Mouse (Mus musculus) ES-E14 (cell line): ENCODE results near the gene Otoa. TPM values are rescaled to one million over a fixed set of nuclear protein-coding genes. Genes with fewer than 3 reads are reported as not detected.
A peak's percentile ranks its signal among the peaks of the same experiment; 100 is the strongest.

ENCODE experiments used
- DNase-seq: peaks from one replicate; pipeline ENCODE4 v3.0.0-alpha.2; 2013; ENCODE audit warnings: low read depth, low spot score
- H3K27ac ChIP-seq: 2 replicates; pipeline ENCODE4 v1.5.1; 2012; ENCODE audit warnings: low read depth, mild to moderate bottlenecking, low read length, moderate library complexity, mixed read lengths; ENCODE audit not compliant: poor library complexity, insufficient read depth, severe bottlenecking
- H3K36me3 ChIP-seq: 2 replicates; pipeline ENCODE4 v1.6.1; 2012; ENCODE audit warnings: mild to moderate bottlenecking, low read length, moderate library complexity, mixed read lengths; ENCODE audit not compliant: control insufficient read depth, poor library complexity, insufficient read depth, severe bottlenecking
- H3K4me1 ChIP-seq, 2 experiments: fragments of 150-350 bp in 1 of 2; sonication (generic) in 1 of 2; 2 replicates each; pipeline ENCODE4 v1.6.1; 2012; ENCODE audit warnings: low read length in 2 of 2, mild to moderate bottlenecking in 1 of 2, mixed read lengths in 1 of 2; ENCODE audit not compliant: control insufficient read depth in 2 of 2, insufficient read depth in 2 of 2, poor library complexity in 1 of 2
- H3K4me3 ChIP-seq, 2 experiments: fragments of 150-350 bp in 1 of 2; sonication (generic) in 1 of 2; 2 replicates each; pipeline ENCODE4 v1.5.1; 2012; ENCODE audit warnings: low read length in 2 of 2, low read depth in 1 of 2, mild to moderate bottlenecking in 1 of 2, mixed read lengths in 1 of 2; ENCODE audit not compliant: insufficient read depth in 1 of 2, poor library complexity in 1 of 2, severe bottlenecking in 1 of 2
- H3K9ac ChIP-seq: 2 replicates; pipeline ENCODE4 v1.6.1; 2012; ENCODE audit warnings: low read depth, mild to moderate bottlenecking, low read length, mixed read lengths; ENCODE audit not compliant: poor library complexity, insufficient read depth, severe bottlenecking
- H3K9me3 ChIP-seq: fragments of 150-350 bp; sonication (generic); 2 replicates; pipeline ENCODE4 v1.6.1; 2012; ENCODE audit warnings: low read depth, mild to moderate bottlenecking, low read length; ENCODE audit not compliant: control insufficient read depth, insufficient read depth
- CHD2 ChIP-seq: IDR thresholded peaks from 2 replicates; pipeline ENCODE4 v1.6.1; 2014; ENCODE audit warnings: mild to moderate bottlenecking, low read depth, low read length, inconsistent platforms
- HCFC1 ChIP-seq: IDR thresholded peaks from 2 replicates; pipeline ENCODE4 v1.6.1; 2012; ENCODE audit warnings: low read length, inconsistent platforms, borderline replicate concordance; ENCODE audit not compliant: insufficient read depth
- MAFK ChIP-seq: IDR thresholded peaks from 2 replicates; pipeline ENCODE4 v1.6.1; 2014; ENCODE audit warnings: mild to moderate bottlenecking, low read depth, low read length, inconsistent platforms; ENCODE audit not compliant: insufficient read depth
- ZC3H11A ChIP-seq: IDR thresholded peaks from 2 replicates; pipeline ENCODE4 v1.6.1; 2012; ENCODE audit warnings: low read depth, mild to moderate bottlenecking, inconsistent platforms, low read length, borderline replicate concordance
- ZNF384 ChIP-seq: IDR thresholded peaks from 2 replicates; pipeline ENCODE4 v1.6.1; 2012; ENCODE audit warnings: low read depth, low read length, inconsistent platforms
- in situ Hi-C, 2 experiments: fragments of 600-800 bp; cut with MboI; formaldehyde crosslinking; loops; one replicate each; pipeline ENCODE4 v1.15.1; 2025; ENCODE audit warnings: low sequenced_read_pairs in 2 of 2, inconsistent platforms in 1 of 2; ENCODE audit not compliant: unreplicated experiment in 2 of 2
- total RNA-seq: library from RNA; depleted of rRNA; stranded (reverse); fragments of 300-350 nt; gene quantifications from 2 replicates; pipeline ENCODE4 v1.2.3, GENCODE M21; 2012

The Otoa gene
- total RNA-seq, 1 experiment = 0.22 TPM

DNA sequence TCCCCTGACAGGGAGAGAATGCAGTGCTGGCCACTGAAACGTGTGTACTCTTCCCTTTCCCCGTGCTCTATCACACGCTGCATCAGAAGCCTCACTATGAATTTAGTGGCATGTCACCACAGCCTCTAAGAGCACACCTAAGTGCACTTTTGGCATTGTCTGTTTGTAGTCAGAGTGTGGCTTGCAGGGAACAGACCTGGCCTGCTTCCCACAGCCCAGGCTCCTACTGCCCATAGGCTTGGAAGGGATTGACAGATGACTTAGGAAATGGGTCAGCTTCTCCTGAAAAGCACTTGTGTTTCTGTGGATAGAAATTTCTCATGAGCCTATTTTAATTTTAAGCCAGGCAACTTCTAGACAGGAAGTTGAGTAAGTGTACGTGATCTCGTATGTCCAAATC, 6.0 kb upstream of the Otoa start:
- H3K9me3 ChIP-seq = no peaks in the 10 kb centered on the region

DNA sequence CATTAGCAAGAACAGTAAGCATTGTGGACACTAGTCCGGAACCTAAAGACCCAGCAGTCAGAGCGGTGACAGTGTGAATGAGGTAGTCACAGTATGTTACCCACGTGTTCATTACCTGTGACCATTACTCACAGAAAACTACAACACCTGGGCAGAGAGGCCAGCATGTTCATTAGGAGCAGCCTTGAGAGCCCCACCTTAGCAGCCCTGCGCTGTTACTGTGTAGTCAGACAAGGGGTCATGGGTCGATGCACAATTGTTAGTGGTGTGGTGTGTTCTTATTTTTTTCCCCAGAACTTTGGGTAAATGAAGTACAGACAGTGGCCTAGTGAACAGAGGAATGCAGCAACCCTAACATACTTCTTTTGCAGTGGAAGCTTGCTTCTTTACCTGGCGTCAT, 4.1 kb upstream of the Otoa start:
- DNase-seq = no peak
- no peak overlapping the region for H3K9ac ChIP-seq
- in situ Hi-C loops = no loop called here
- TF ChIP-seq MAFK = no peak
- no peak for TF ChIP-seq CHD2
- TF ChIP-seq ZC3H11A = no peak
- TF ChIP-seq ZNF384 = no peak
- no peak for TF ChIP-seq HCFC1
- no peak overlapping the region for H3K27ac ChIP-seq
- H3K9me3 ChIP-seq = no peaks in the 10 kb centered on the region
- H3K36me3 ChIP-seq = no peaks in the 10 kb centered on the region
- H3K4me3 ChIP-seq = no peak overlapping the region
- no peaks in the 10 kb centered on the region for H3K4me1 ChIP-seq

More for the DNA sequence above, 6.0 kb upstream of the Otoa start:
- Histone ChIP-seq H3K9ac (no peak overlapping the region), H3K4me3 (no peak overlapping the region), H3K36me3 (peaks cover 4% of the 10 kb centered on the region; the same call in 1 of the 2 replicates), H3K27ac (no peak overlapping the region; the same call in 1 of the 2 replicates), H3K4me1 (no peaks in the 10 kb centered on the region)
- no peak for DNase-seq
- TF ChIP-seq ZNF384 (no peak), HCFC1 (no peak), ZC3H11A (no peak), CHD2 (no peak)
- in situ Hi-C loops = no loop called here

- Histone ChIP-seq H3K4me1 (no peaks in the 10 kb centered on the region), H3K9me3 (no peaks in the 10 kb centered on the region), H3K9ac (no peak overlapping the region), H3K36me3 (no peaks in the 10 kb centered on the region), H3K4me3 (no peak overlapping the region), H3K27ac (no peak overlapping the region)
- peak; percentile 42 for DNase-seq
- in situ Hi-C loops = no loop called here
- no peak for TF ChIP-seq ZNF384
- no peak for TF ChIP-seq ZC3H11A
- TF ChIP-seq CHD2 = no peak
- no peak for TF ChIP-seq HCFC1
- no peak for TF ChIP-seq MAFK
Measured at GRCm38 (mm10) chr7:121077829-121078228, 3.6 kb upstream of the Otoa start.

DNA sequence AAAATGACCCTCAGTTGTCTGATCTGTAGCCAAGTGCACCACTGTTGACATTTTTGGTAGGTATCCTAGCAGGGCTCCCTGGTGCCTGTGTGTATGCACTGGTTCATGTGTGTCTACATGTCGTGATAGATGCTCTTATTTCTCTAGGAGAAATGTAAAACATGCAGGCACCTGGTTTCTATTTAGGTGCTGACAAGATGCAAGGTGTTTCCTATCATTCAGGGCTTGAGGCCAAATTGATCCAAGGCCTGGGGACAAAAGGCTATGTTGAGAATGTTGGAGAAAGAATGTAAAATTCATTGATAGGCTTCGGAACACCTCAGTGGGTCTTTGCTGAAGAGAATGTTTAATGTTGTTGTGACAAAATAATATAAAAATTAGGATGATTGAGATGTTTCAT, 366 bp downstream of the Otoa start:
- Histone ChIP-seq H3K4me3 (no peak overlapping the region), H3K36me3 (no peaks in the 10 kb centered on the region), H3K9ac (no peak overlapping the region), H3K9me3 (no peaks in the 10 kb centered on the region), H3K27ac (no peak overlapping the region), H3K4me1 (no peaks in the 10 kb centered on the region)
- in situ Hi-C loops = no loop called here
- TF ChIP-seq MAFK (no peak), CHD2 (no peak)
- DNase-seq = no peak

DNA sequence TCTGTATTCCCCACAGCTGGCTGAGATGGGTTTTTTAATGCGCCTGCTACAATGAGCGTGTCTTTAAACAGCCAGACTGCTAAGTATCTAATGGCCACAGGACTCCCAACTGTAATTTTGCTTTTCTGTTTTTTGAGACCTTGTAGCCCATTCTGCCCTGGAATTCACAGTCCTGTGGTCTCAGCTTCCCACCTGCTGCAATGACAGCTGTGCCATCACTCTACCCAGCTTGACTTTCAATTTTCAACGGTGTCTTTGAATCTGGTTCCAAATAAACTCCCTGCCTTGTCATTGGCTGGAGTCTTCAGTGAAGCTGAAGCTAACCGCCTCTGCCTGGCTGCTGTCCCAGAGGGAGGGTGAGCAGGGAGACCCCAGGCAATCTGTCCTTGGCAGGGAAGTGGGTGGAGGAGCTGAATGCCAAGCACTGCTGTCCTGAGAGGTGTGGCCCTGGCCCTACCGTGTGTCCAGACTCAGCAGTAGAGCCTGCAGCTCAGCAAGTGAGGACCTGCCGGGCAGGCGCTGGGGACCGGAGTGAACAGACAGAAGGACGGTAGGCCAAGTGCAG, 1.6 kb downstream of the Otoa start:
- no peaks in the 10 kb centered on the region for H3K36me3 ChIP-seq
- DNase-seq = no peak
- no peaks in the 10 kb centered on the region for H3K4me1 ChIP-seq
- no peak overlapping the region for H3K27ac ChIP-seq
- no peak for TF ChIP-seq ZNF384
- in situ Hi-C loops = no loop called here
- no peak overlapping the region for H3K4me3 ChIP-seq
- H3K9ac ChIP-seq = no peak overlapping the region
- no peaks in the 10 kb centered on the region for H3K9me3 ChIP-seq
